Mouse (Mus musculus) intestine, embryonic 16.5 days (tissue): ENCODE data around the gene Ctsd. TPM values are rescaled to one million over a fixed set of nuclear protein-coding genes. Genes with fewer than 3 reads are reported as not detected.
"Not testable (repeated sequence)": the region's sequence is repeated elsewhere in the genome, so short reads cannot be mapped to it uniquely, and the experiment has no call there.

ENCODE experiments used
- ATAC-seq: fragments of 200-750 bp; cut with Nextera tagmentation; 2 replicates; pipeline ENCODE4 v1.8.0; 2017; ENCODE audit warnings: moderate TSS enrichment, moderate library complexity
- H3K27ac ChIP-seq: fragments of 300-500 bp; sonication (generic); 2 replicates; pipeline ENCODE4 v1.5.1; 2014; ENCODE audit warnings: mild to moderate bottlenecking, low read length
- H3K27me3 ChIP-seq: fragments of 300-500 bp; sonication (generic); replicated peaks from 2 replicates; pipeline ENCODE4 v1.6.1; 2014; ENCODE audit warnings: low read length, control low read depth, mixed read lengths; ENCODE audit not compliant: control insufficient read depth, insufficient read depth
- H3K36me3 ChIP-seq: fragments of 300-500 bp; sonication (generic); 2 replicates; pipeline ENCODE4 v1.6.1; 2014; ENCODE audit warnings: low read length, control low read depth; ENCODE audit not compliant: control insufficient read depth, insufficient read depth
- H3K4me1 ChIP-seq: fragments of 300-500 bp; sonication (generic); 2 replicates; pipeline ENCODE4 v1.6.1; 2014; ENCODE audit warnings: low read length, control low read depth, mixed read lengths; ENCODE audit not compliant: control insufficient read depth, insufficient read depth
- H3K4me2 ChIP-seq: fragments of 300-500 bp; sonication (generic); 2 replicates; pipeline ENCODE4 v1.6.1; 2014; ENCODE audit warnings: low read depth, low read length, control low read depth
- H3K4me3 ChIP-seq: fragments of 300-500 bp; sonication (generic); 2 replicates; pipeline ENCODE4 v1.5.1; 2014; ENCODE audit warnings: mild to moderate bottlenecking, low read length
- H3K9ac ChIP-seq: fragments of 300-500 bp; sonication (generic); 2 replicates; pipeline ENCODE4 v1.6.1; 2014; ENCODE audit warnings: low read depth, low read length
- H3K9me3 ChIP-seq: fragments of 300-500 bp; sonication (generic); 2 replicates; pipeline ENCODE4 v1.6.1; 2016; ENCODE audit warnings: low read length, control low read depth; ENCODE audit not compliant: control insufficient read depth
- WGBS: fragments of 180-500 bp; shearing (Covaris S2); extraction: QIAGEN DNeasy Blood & Tissue Kit; methylation state at CpG from one replicate; pipeline ENCODE4 v1.1.7; 2014; 5-methylcytosine and 5-hydroxymethylcytosine counted together
- polyA plus RNA-seq: library from polyadenylated mRNA; unstranded; fragments of >200 nt; fragmentation: Nextera tagmentation; extraction: Ambion mirVana; gene quantifications from 2 replicates; pipeline ENCODE4 v1.2.1, GENCODE M21; 2015

Gene Ctsd
- polyA plus RNA-seq, 1 experiment from 2014 or later = 395 TPM

GRCm38 (mm10) chr7:142334246-142334645 is 53.6 kb downstream of the Ctsd start:
- Histone ChIP-seq H3K4me3 (no peak overlapping the region), H3K27me3 (no peaks in the 10 kb centered on the region), H3K36me3 (no peaks in the 10 kb centered on the region), H3K4me2 (no peak overlapping the region), H3K4me1 (peaks cover 28% of the 10 kb centered on the region), H3K9me3 (no peaks in the 10 kb centered on the region), H3K9ac (no peak overlapping the region), H3K27ac (no peak overlapping the region)
- ATAC-seq = peak; percentile 73
- WGBS = 3% methylated on average over 3 of the region's 3 CpGs

- H3K27ac ChIP-seq, H3K9me3 ChIP-seq, H3K4me2 ChIP-seq, H3K9ac ChIP-seq, H3K4me3 ChIP-seq, H3K27me3 ChIP-seq, ATAC-seq, H3K36me3 ChIP-seq: not testable (repeated sequence)
- 48% methylated on average over 3 of the region's 9 CpGs for WGBS
- peaks cover 39% of the 10 kb centered on the region for H3K4me1 ChIP-seq
These were observed 55.1 kb downstream of the Ctsd start for GRCm38 (mm10) chr7:142332741-142333140.

- 93% methylated on average over 4 of the region's 4 CpGs for WGBS
- H3K27ac ChIP-seq = no peak overlapping the region
- no peak overlapping the region for H3K9ac ChIP-seq
These were observed 56.6 kb downstream of the Ctsd start for GRCm38 (mm10) chr7:142331281-142331680.

GRCm38 (mm10) chr7:142330271-142330724 is 57.5 kb downstream of the Ctsd start:
- ATAC-seq = peak; percentile 68
- no peaks in the 10 kb centered on the region for H3K36me3 ChIP-seq

More at GRCm38 (mm10) chr7:142331281-142331680, 56.6 kb downstream of the Ctsd start:
- Histone ChIP-seq H3K4me2 (no peak overlapping the region), H3K4me1 (peaks cover 44% of the 10 kb centered on the region), H3K27me3 (no peaks in the 10 kb centered on the region), H3K4me3 (no peak overlapping the region), H3K36me3 (no peaks in the 10 kb centered on the region), H3K9me3 (no peaks in the 10 kb centered on the region)
- no peak for ATAC-seq

GRCm38 (mm10) chr7:142328507-142328906 is 59.3 kb downstream of the Ctsd start:
- H3K9ac ChIP-seq = peak overlapping the region; percentile 43; the same call in 1 of the 2 replicates
- H3K4me1 ChIP-seq = peaks cover 42% of the 10 kb centered on the region
- WGBS = 54% methylated on average over 3 of the region's 3 CpGs
- H3K36me3 ChIP-seq = no peaks in the 10 kb centered on the region
- H3K27ac ChIP-seq = no peak overlapping the region
- H3K4me2 ChIP-seq = no peak overlapping the region
- ATAC-seq = peak; percentile 30; the same call in 1 of the 2 replicates
- H3K27me3 ChIP-seq = no peaks in the 10 kb centered on the region
- H3K9me3 ChIP-seq = no peaks in the 10 kb centered on the region
- no peak overlapping the region for H3K4me3 ChIP-seq

More at GRCm38 (mm10) chr7:142330271-142330724, 57.5 kb downstream of the Ctsd start:
- H3K27me3 ChIP-seq = no peaks in the 10 kb centered on the region
- 21% methylated on average over 9 of the region's 9 CpGs for WGBS
- peak overlapping the region; percentile 75 for H3K27ac ChIP-seq
- peak overlapping the region; percentile 8; the same call in 1 of the 2 replicates for H3K9ac ChIP-seq
- no peak overlapping the region for H3K4me2 ChIP-seq
- peaks cover 46% of the 10 kb centered on the region for H3K4me1 ChIP-seq
- H3K9me3 ChIP-seq = no peaks in the 10 kb centered on the region
- no peak overlapping the region for H3K4me3 ChIP-seq

GRCm38 (mm10) chr7:142326714-142327445 is 61.0 kb downstream of the Ctsd start:
- Histone ChIP-seq H3K4me3 (no peak overlapping the region), H3K27ac (peak overlapping the region; percentile 45), H3K4me1 (peaks cover 36% of the 10 kb centered on the region), H3K9me3 (no peaks in the 10 kb centered on the region), H3K4me2 (no peak overlapping the region), H3K36me3 (no peaks in the 10 kb centered on the region), H3K27me3 (no peaks in the 10 kb centered on the region), H3K9ac (0 out of 2 replicates have a peak overlapping the region, but pooled peaks have one; percentile 2)
- 28% methylated on average over 9 of the region's 9 CpGs for WGBS
- no peak for ATAC-seq

Other genes with a start within 250 kb of the Ctsd start
- not detected in 2 replicates for gene Gm45337, start 243.4 kb downstream of the Ctsd start, polyA plus RNA-seq
- not detected in 2 replicates for gene Gm29735, start 230.9 kb downstream of the Ctsd start, polyA plus RNA-seq
- not detected in 2 replicates for gene Gm4553, start 222.3 kb downstream of the Ctsd start, polyA plus RNA-seq
- gene Krtap5-2, start 212.0 kb downstream of the Ctsd start, polyA plus RNA-seq = not detected in 2 replicates
- not detected in 2 replicates for gene Gm10153, start 197.6 kb downstream of the Ctsd start, polyA plus RNA-seq
- not detected in 2 replicates for gene Krtap5-3, start 186.7 kb downstream of the Ctsd start, polyA plus RNA-seq
- not detected in 2 replicates for gene Gm7579, start 176.2 kb downstream of the Ctsd start, polyA plus RNA-seq
- gene Krtap5-5, start 158.1 kb downstream of the Ctsd start, polyA plus RNA-seq = not detected in 2 replicates
- gene Gm40460, start 147.0 kb downstream of the Ctsd start, polyA plus RNA-seq = not detected in 2 replicates
- gene Gm2431, start 129.7 kb downstream of the Ctsd start, polyA plus RNA-seq = not detected in 2 replicates
- not detected in 2 replicates for gene Gm4559, start 113.7 kb downstream of the Ctsd start, polyA plus RNA-seq
- gene Krtap5-1, start 90.9 kb downstream of the Ctsd start, polyA plus RNA-seq = not detected in 2 replicates
- not detected in 2 replicates for gene Krtap5-4, start 84.5 kb downstream of the Ctsd start, polyA plus RNA-seq
- gene Ifitm10, start 14.3 kb downstream of the Ctsd start, polyA plus RNA-seq = 1.8 and 2.4 TPM in 2 replicates
- gene Gm49369, start 5.4 kb downstream of the Ctsd start, polyA plus RNA-seq = 0.43 and 2.3 TPM in 2 replicates
- gene Syt8, start 46.8 kb upstream of the Ctsd start, polyA plus RNA-seq = 8.8 and 10.4 TPM in 2 replicates
- gene Tnni2, start 53.8 kb upstream of the Ctsd start, polyA plus RNA-seq = 4.3 and 4.7 TPM in 2 replicates
- gene Lsp1, start 72.8 kb upstream of the Ctsd start, polyA plus RNA-seq = 125 and 134 TPM in 2 replicates
- gene Tnnt3, start 110.8 kb upstream of the Ctsd start, polyA plus RNA-seq = 2.1 and 3.2 TPM in 2 replicates
- gene Mrpl23, start 144.6 kb upstream of the Ctsd start, polyA plus RNA-seq = 50.3 and 58.1 TPM in 2 replicates